Mouse (Mus musculus) megakaryocyte, embryonic 14.5 days (primary cell): ENCODE results near the gene Nhp2.

Experiments used
- FLI1 ChIP-seq: IDR thresholded peaks from 2 replicates; pipeline ENCODE4 v1.6.1; 2012; ENCODE audit warnings: low read length, inconsistent platforms, mixed read lengths
- GATA1 ChIP-seq: IDR thresholded peaks from 3 replicates; pipeline ENCODE4 v1.6.1; 2012; ENCODE audit warnings: mixed read lengths, low read length, inconsistent platforms, borderline replicate concordance

DNA sequence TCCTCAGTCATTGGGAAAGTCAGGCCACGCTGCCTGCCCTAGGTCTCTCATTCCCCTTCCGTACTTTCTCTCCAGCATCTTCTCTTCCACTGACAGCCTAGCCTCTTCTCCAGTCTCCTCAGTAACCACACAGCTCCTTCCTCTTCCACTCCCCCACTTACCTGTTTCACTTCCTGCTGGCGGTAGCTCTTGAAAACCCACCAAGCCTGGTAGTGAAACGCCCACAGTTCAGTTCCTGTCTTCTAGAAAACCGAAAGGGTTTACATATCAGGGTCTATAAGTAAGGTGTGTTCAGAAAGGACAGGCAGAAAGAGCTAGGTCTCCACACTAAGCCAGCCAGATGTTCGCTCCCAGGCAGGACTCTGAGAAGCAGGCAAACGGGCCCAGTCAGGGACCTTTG lies 41.9 kb upstream of the Nhp2 start:
- TF ChIP-seq GATA1 (no peak), FLI1 (no peak)
